Mouse (Mus musculus) embryonic fibroblast, embryonic 13.5 days (primary cell): Measurements from ENCODE around the gene Cnnm4. TPM values are rescaled to one million over a fixed set of nuclear protein-coding genes. Genes with fewer than 3 reads are reported as not detected.

Experiments used
- H3K27ac ChIP-seq: 2 replicates; pipeline ENCODE4 v1.5.1; 2012; ENCODE audit warnings: low read length, control low read depth, inconsistent platforms; ENCODE audit not compliant: insufficient read depth
- H3K4me1 ChIP-seq: 2 replicates; pipeline ENCODE4 v1.6.1; 2011; ENCODE audit warnings: low read length; ENCODE audit not compliant: control insufficient read depth, insufficient read depth
- H3K4me3 ChIP-seq: 2 replicates; pipeline ENCODE4 v1.5.1; 2011; ENCODE audit warnings: mild to moderate bottlenecking, control low read depth, low read length; ENCODE audit not compliant: insufficient read depth
- CTCF ChIP-seq: IDR thresholded peaks from 2 replicates; pipeline ENCODE4 v1.5.1; 2011; ENCODE audit warnings: mild to moderate bottlenecking, control low read depth, low read length, moderate library complexity, borderline replicate concordance; ENCODE audit not compliant: insufficient read depth
- POLR2A ChIP-seq: IDR thresholded peaks from 2 replicates; pipeline ENCODE4 v1.6.1; 2011; ENCODE audit warnings: low read depth, mild to moderate bottlenecking, control low read depth, low read length, moderate library complexity
- polyA plus RNA-seq: library from polyadenylated mRNA; stranded (reverse); fragments of >200 nt; gene quantifications from 2 replicates; pipeline ENCODE4 v1.2.4, GENCODE M21; 2011; ENCODE audit warnings: low read depth; ENCODE audit not compliant: missing spikeins, insufficient read length

Cnnm4 gene
- polyA plus RNA-seq, result 10.4 and 11.6 TPM in 2 replicates

DNA sequence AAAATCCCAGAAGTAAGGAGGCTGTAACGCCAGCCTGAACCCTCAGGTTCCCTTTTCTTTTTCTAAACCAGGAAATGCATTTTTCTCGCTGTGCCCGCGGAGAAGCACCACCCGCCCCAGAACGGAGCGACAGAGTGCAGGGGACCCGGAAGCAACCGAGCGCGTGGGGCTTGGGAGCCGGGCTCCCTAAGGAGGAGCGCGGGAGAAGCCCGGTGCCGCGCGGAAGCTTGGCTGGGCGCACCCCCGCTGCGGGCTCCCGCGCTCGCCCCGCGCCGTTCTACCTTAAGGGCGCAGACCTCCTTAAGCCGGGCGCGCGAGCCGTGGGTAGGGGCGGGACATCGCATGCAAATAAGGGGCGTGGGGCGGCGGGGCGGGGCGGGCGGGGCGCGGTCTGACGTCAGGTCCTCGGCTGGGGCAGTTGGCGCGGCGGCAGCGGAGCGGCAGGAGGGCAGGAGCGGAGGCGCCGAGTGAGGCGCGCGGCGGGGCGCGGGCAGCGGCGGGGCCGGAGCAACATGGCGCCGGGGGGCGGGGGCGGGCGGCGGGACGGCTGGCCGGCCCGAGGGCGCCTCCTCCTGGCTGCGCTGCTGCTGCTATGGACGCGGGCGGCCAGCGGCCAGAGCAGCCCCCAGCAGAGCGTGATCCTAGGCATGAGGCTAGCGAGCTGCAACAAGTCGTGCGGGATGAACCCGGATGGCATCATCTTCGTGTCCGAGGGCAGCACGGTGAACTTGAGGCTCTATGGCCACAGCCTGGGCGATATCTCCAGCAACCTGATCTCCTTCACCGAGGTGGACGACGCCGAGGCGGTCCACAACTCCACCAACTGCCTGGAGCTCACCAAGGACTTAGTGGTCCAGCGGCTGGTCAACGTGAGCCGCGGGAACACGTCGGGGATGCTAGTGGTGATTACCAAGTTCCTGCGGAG, at the start of gene Cnnm4:
Cnnm4 (plus strand) TSS at position 440 of the 925 bp plus-strand sequence.
- H3K4me3 ChIP-seq, result peak within 1 kb of the TSS; percentile 69
- peak within 1 kb of the TSS; percentile 62 for H3K27ac ChIP-seq
- TF ChIP-seq CTCF, result 0 out of 2 replicates have a peak, but pooled peaks have one; percentile 26
- peak; percentile 64 for TF ChIP-seq POLR2A
- peaks cover 19% of the 10 kb centered on the region for H3K4me1 ChIP-seq

GRCm38 (mm10) chr1:36429511-36429910, 41.9 kb upstream of the Cnnm4 start:
- TF ChIP-seq CTCF (no peak), POLR2A (no peak)
- peaks cover 4% of the 10 kb centered on the region; the same call in 1 of the 2 replicates for H3K4me1 ChIP-seq
- H3K4me3 ChIP-seq, result no peak overlapping the region
- H3K27ac ChIP-seq, result no peak overlapping the region

DNA sequence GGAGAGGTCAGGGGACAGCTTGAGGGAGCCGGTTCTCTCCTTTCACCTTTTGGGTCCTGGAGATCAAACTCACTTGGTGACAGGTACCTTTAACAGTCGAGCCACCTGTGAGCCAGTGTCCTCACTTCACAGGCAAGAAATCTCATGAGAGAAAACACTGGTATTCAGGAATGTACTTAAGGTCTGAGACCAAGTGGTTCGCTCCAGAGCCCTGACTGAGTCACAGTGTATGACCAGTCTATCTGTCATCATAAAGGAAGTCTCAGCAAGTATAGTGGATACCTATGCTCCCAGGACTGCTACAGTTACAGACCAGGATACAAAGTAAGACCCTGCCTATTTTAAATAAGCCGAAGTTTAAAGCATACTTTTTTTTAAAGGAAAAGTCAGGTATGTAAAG, 38.4 kb upstream of the Cnnm4 start:
- Histone ChIP-seq H3K4me1 (peaks cover 4% of the 10 kb centered on the region; the same call in 1 of the 2 replicates), H3K27ac (no peak overlapping the region; the same call in 1 of the 2 replicates), H3K4me3 (no peak overlapping the region)
- no peak for TF ChIP-seq CTCF
- no peak for TF ChIP-seq POLR2A

DNA sequence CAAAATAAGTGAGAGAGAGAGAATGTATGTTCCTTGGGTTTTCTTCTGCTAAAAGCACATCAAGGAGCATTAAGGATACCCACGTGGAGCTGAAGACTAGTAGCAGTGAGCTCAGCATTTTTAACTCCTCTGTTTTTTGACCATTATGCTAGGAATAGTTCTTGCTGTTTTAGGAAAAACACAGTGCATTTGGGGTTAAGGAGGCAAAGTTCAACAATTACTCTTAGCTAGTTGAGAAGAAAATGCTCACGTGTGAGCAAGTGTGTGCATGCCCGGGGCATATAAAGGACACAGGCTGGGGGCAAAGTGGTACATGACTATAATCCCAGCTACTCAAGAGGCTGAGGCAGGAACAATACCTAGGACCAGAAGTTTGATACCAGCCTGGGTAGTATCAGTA, 37.8 kb upstream of the Cnnm4 start:
- H3K27ac ChIP-seq, result no peak overlapping the region; the same call in 1 of the 2 replicates
- TF ChIP-seq CTCF (no peak), POLR2A (no peak)
- H3K4me3 ChIP-seq, result no peak overlapping the region
- H3K4me1 ChIP-seq, result peaks cover 4% of the 10 kb centered on the region; the same call in 1 of the 2 replicates

- no peak overlapping the region for H3K27ac ChIP-seq
- TF ChIP-seq CTCF, result no peak
- TF ChIP-seq POLR2A, result no peak
- H3K4me1 ChIP-seq, result peaks cover 4% of the 10 kb centered on the region; the same call in 1 of the 2 replicates
- no peak overlapping the region for H3K4me3 ChIP-seq
These were observed 36.3 kb upstream of the Cnnm4 start for GRCm38 (mm10) chr1:36435071-36435470.

DNA sequence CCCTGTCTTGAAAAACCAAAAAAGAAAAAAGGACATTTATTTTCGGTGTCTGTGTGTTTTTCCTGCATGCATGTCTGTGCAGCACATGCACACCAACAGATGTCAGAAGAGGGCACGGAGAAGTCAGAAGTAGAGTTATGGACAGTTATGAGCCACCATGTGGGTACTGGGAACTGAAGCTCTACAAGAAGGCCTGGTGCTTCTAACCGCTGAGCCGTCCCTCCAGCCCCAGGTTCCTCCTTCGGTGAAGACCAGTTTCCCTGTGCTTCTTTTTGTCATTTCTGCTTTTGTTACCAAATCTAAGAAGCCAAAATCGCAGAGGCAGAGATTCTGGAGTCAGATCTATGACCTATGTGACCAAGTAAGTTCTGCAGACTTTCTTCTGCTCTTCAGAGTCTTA, 34.9 kb upstream of the Cnnm4 start:
- Histone ChIP-seq H3K4me3 (no peak overlapping the region), H3K27ac (no peak overlapping the region), H3K4me1 (peaks cover 4% of the 10 kb centered on the region; the same call in 1 of the 2 replicates)
- no peak for TF ChIP-seq CTCF
- TF ChIP-seq POLR2A, result no peak

- Histone ChIP-seq H3K4me1 (peaks cover 3% of the 10 kb centered on the region; the same call in 1 of the 2 replicates), H3K4me3 (no peak overlapping the region), H3K27ac (no peak overlapping the region)
- TF ChIP-seq POLR2A (no peak), CTCF (no peak)
These were observed 34.2 kb upstream of the Cnnm4 start for GRCm38 (mm10) chr1:36437223-36437622.

DNA sequence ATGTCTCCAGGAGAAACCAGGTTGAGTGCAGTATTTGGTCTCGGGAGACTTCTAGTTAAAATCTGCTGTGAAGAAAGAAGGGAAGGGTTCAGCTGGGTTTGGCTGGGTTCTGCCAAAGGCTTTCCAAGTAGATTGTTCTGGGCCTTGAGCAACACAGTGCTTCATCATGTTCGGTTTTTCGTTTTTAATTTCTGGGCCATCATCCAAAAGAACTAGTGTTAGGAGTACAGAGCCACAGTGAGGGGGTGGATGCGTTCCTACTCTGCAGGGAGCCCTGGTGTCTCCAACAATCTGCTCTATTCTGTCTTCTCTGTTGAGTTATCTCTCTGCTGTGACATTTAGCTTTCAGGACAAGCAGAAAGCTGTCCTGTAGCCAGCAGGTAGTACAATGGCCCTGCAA, 30.3 kb upstream of the Cnnm4 start:
- no peak overlapping the region for H3K27ac ChIP-seq
- no peak for TF ChIP-seq POLR2A
- no peak for TF ChIP-seq CTCF
- H3K4me1 ChIP-seq, result peaks cover 5% of the 10 kb centered on the region
- no peak overlapping the region for H3K4me3 ChIP-seq

DNA sequence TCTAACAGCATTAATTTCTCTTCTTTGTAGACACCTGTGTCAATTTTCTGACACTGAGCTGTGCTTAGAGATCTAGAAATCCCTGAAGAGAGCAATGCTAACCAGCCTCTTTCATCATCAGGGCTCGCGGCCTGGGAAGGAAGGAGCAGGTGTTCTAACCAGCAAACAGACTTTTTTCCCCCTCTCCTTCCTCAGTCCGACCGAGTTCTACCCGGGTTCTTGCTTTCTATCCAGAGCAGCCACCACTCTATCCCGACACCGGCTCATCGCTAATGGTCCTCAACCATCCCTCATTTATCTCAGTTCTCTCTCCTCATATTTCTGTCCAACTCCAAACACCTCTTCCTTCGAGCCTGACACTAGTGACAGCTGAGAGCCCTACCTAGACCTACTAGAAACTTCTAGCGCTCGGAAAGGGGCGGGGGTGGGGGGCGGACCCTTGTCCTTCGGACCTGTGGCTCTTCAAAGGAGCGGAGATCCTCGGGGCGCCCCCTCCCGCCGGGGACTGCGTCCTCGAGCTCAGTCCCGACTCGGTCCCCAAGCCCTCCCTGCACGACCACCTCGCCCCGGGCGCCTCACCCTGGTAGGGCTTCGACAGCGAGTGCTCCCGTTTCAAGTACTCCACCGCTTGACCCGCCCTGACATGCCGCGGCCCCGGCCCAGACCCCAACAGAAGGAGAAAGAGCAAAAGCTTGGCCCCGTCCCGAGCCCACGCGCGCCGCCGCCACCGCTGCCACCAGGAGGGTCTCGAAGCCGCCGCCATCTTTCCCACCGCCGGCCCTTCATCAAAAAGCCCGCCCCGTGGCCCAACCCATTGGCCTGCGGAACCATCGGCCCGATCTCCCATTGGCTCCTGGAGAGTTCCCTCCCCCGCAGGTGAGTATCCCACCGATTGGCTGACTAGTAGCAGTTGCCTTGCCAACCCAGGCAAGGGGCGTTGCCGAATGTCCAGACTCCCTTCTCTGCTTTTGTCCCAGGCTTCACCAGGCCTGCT, 26.7 kb upstream of the Cnnm4 start, which contains the start of gene Lman2l:
Lman2l (minus strand) TSS at position 801 of the 994 bp plus-strand sequence.
- Histone ChIP-seq H3K27ac (0 out of 2 replicates have a peak within 1 kb of the TSS, but pooled peaks have one; percentile 4), H3K4me3 (peak within 1 kb of the TSS; percentile 78), H3K4me1 (peaks cover 5% of the 10 kb centered on the region)
- TF ChIP-seq POLR2A, result peak; percentile 57
- TF ChIP-seq CTCF, result no peak
